Mouse (Mus musculus) adrenal gland, postnatal 10 days (tissue): ENCODE results near the gene Wfdc13. TPM values are rescaled to one million over a fixed set of nuclear protein-coding genes. Genes with fewer than 3 reads are reported as not detected.

Source experiments
- DNase-seq: peaks from one replicate; pipeline ENCODE4 v3.0.0; 2021; ENCODE audit warnings: mixed read lengths
- long read RNA-seq, 2 experiments: library from polyadenylated mRNA; stranded (forward); transcript quantifications; one replicate each; pipeline ENCODE4 v2.0.0; 2021
- total RNA-seq, 2 experiments: library from RNA; stranded (reverse); gene quantifications; 2 replicates each; pipeline ENCODE4 v1.2.3; 2021

The Wfdc13 gene
- total RNA-seq = not detected
- long read RNA-seq, experiment 1 = 0 reads
- long read RNA-seq, experiment 2 = 0 reads

- DNase-seq = no peak
Observed at GRCm38 (mm10) chr2:164684807-164685206, at the start of gene Wfdc13. Gene Wfdc13, plus strand, starts transcription at chr2:164685107.

- no peak for DNase-seq
Observed at GRCm38 (mm10) chr2:164635266-164635665, 49.6 kb upstream of the Wfdc13 start.

GRCm38 (mm10) chr2:164638696-164639095 lies 46.2 kb upstream of the Wfdc13 start, which contains the start of gene Wfdc16:
Gene Wfdc16, minus strand, starts transcription at chr2:164638796.
- no peak for DNase-seq

- no peak for DNase-seq
Observed at GRCm38 (mm10) chr2:164641129-164641528, 43.8 kb upstream of the Wfdc13 start.

GRCm38 (mm10) chr2:164641881-164642673 lies 42.8 kb upstream of the Wfdc13 start:
- peak; percentile 42 for DNase-seq

GRCm38 (mm10) chr2:164655858-164656257 lies 29.0 kb upstream of the Wfdc13 start, which contains the start of gene Wfdc10:
Gene Wfdc10, plus strand, starts transcription at chr2:164656046.
- peak; percentile 72 for DNase-seq

- no peak for DNase-seq
Observed at GRCm38 (mm10) chr2:164656483-164656882, 28.4 kb upstream of the Wfdc13 start, which contains the start of gene Wfdc9. Gene Wfdc9, minus strand, starts transcription at chr2:164656583.

- DNase-seq = no peak
Observed at GRCm38 (mm10) chr2:164664851-164665250, 20.1 kb upstream of the Wfdc13 start.

GRCm38 (mm10) chr2:164670261-164670660 lies 14.6 kb upstream of the Wfdc13 start:
- no peak for DNase-seq

GRCm38 (mm10) chr2:164670938-164671337 lies 14.0 kb upstream of the Wfdc13 start:
- no peak for DNase-seq

GRCm38 (mm10) chr2:164673987-164674386 lies 10.9 kb upstream of the Wfdc13 start, which contains the start of gene Wfdc11:
Gene Wfdc11, minus strand, starts transcription at chr2:164674087.
- no peak for DNase-seq

GRCm38 (mm10) chr2:164676103-164676502 lies 8.8 kb upstream of the Wfdc13 start:
- no peak for DNase-seq

GRCm38 (mm10) chr2:164676916-164677685 lies 7.8 kb upstream of the Wfdc13 start:
- no peak for DNase-seq

GRCm38 (mm10) chr2:164678848-164679625 lies 5.9 kb upstream of the Wfdc13 start:
- DNase-seq = peak; percentile 81

GRCm38 (mm10) chr2:164679906-164680305 lies 5.0 kb upstream of the Wfdc13 start:
- DNase-seq = peak; percentile 49

GRCm38 (mm10) chr2:164698201-164698600 lies 13.3 kb downstream of the Wfdc13 start, which contains the start of gene Spint4:
Gene Spint4, plus strand, starts transcription at chr2:164698501.
- DNase-seq = no peak

GRCm38 (mm10) chr2:164700959-164701358 lies 16.1 kb downstream of the Wfdc13 start:
- no peak for DNase-seq

- no peak for DNase-seq
Observed at GRCm38 (mm10) chr2:164701761-164702160, 16.9 kb downstream of the Wfdc13 start.

GRCm38 (mm10) chr2:164704235-164704634 lies 19.3 kb downstream of the Wfdc13 start:
- no peak for DNase-seq

GRCm38 (mm10) chr2:164705328-164705727 lies 20.4 kb downstream of the Wfdc13 start:
- no peak for DNase-seq

- no peak for DNase-seq
Observed at GRCm38 (mm10) chr2:164705991-164706390, 21.1 kb downstream of the Wfdc13 start.

- no peak for DNase-seq
Observed at GRCm38 (mm10) chr2:164715005-164715404, 30.1 kb downstream of the Wfdc13 start, which contains the start of gene Spint5. Gene Spint5, plus strand, starts transcription at chr2:164715305.
